Comparison of ENCODE assay signal across 10 mouse cellular contexts in genomic region chr5:106200631-106201030, GRCm38 (mm10).
DNase-seq lines count a peak whose midpoint lies in the region; ATAC-seq and TF ChIP-seq lines count a peak whose summit lies in the region.
"Had no signal": no experiment of that assay in that cellular context is flagged by ENCODE, and none has a peak within 500 bp of the region (broad histone marks: within the 10 kb centered on the region; RNA-seq: fewer than 3 reads in every experiment).

No protein-coding gene starts in this region.

- H3K36me3 ChIP-seq in stomach, embryonic 14.5 days (ENCODE audit: control insufficient read depth, insufficient read depth, low read length), result no peaks in the 10 kb centered on the region
- no peaks in the 10 kb centered on the region for H3K36me3 ChIP-seq in stomach, postnatal 0 days (ENCODE audit: control insufficient read depth, insufficient read depth, low read length)
- H3K36me3 ChIP-seq in limb, embryonic 13.5 days, result no peaks in the 10 kb centered on the region
- H3K36me3 ChIP-seq: heart, embryonic 13.5 days had no signal

- H3K9ac ChIP-seq in stomach, embryonic 14.5 days (replicated peaks; ENCODE audit: low read depth, low read length), result no peak overlapping the region
- no peak overlapping the region for H3K9ac ChIP-seq in stomach, postnatal 0 days (ENCODE audit: low read length)
- no peak overlapping the region for H3K9ac ChIP-seq in limb, embryonic 13.5 days
- H3K9ac ChIP-seq: heart, embryonic 13.5 days had no signal

- no peak overlapping the region for H3K4me3 ChIP-seq in stomach, embryonic 14.5 days (ENCODE audit: low read depth, low read length)
- no peak overlapping the region for H3K4me3 ChIP-seq in stomach, postnatal 0 days (ENCODE audit: low read depth, low read length)
- peak overlapping the region; percentile 26 for H3K4me3 ChIP-seq in limb, embryonic 13.5 days
- H3K4me3 ChIP-seq: erythroblast, embryonic 14.5 days; heart, embryonic 13.5 days had no signal

- no peaks in the 10 kb centered on the region for H3K27me3 ChIP-seq in stomach, embryonic 14.5 days (ENCODE audit: control insufficient read depth, insufficient read depth, low read length)
- no peaks in the 10 kb centered on the region for H3K27me3 ChIP-seq in stomach, postnatal 0 days (ENCODE audit: control insufficient read depth, insufficient read depth, low read length)
- 0 out of 2 replicates have a peak, but pooled peaks cover 4% of the 10 kb centered on the region for H3K27me3 ChIP-seq in limb, embryonic 13.5 days
- H3K27me3 ChIP-seq: heart, embryonic 13.5 days had no signal

- H3K4me1 ChIP-seq in stomach, embryonic 14.5 days (ENCODE audit: control insufficient read depth, insufficient read depth, low read length), result no peaks in the 10 kb centered on the region
- H3K4me1 ChIP-seq in stomach, postnatal 0 days (replicated peaks; ENCODE audit: control insufficient read depth, insufficient read depth), result no peaks in the 10 kb centered on the region
- peaks cover 15% of the 10 kb centered on the region for H3K4me1 ChIP-seq in limb, embryonic 13.5 days
- H3K4me1 ChIP-seq: heart, embryonic 13.5 days had no signal

- no peaks in the 10 kb centered on the region for H3K9me3 ChIP-seq in stomach, embryonic 14.5 days (ENCODE audit: control insufficient read depth, low read depth, low read length)
- no peaks in the 10 kb centered on the region for H3K9me3 ChIP-seq in stomach, postnatal 0 days (ENCODE audit: control insufficient read depth, low read length)
- H3K9me3 ChIP-seq in limb, embryonic 13.5 days, result no peaks in the 10 kb centered on the region
- H3K9me3 ChIP-seq: heart, embryonic 13.5 days had no signal

- peak overlapping the region; percentile 6; the same call in 1 of the 2 replicates for H3K4me2 ChIP-seq in stomach, embryonic 14.5 days (replicated peaks; ENCODE audit: low read depth, low read length)
- H3K4me2 ChIP-seq in stomach, postnatal 0 days (replicated peaks; ENCODE audit: low read depth), result no peak overlapping the region
- peak overlapping the region; percentile 60 for H3K4me2 ChIP-seq in limb, embryonic 13.5 days (replicated peaks)
- H3K4me2 ChIP-seq: heart, embryonic 13.5 days had no signal

- H3K27ac ChIP-seq in stomach, embryonic 14.5 days (ENCODE audit: low read length), result no peak overlapping the region
- no peak overlapping the region for H3K27ac ChIP-seq in stomach, postnatal 0 days (replicated peaks)
- H3K27ac ChIP-seq in limb, embryonic 13.5 days, result no peak overlapping the region
- H3K27ac ChIP-seq: heart, embryonic 13.5 days had no signal

- no peak for ATAC-seq in stomach, embryonic 14.5 days (ENCODE audit: insufficient number of reproducible peaks, insufficient read depth, low FRiP score, low read depth)
- ATAC-seq in stomach, postnatal 0 days (ENCODE audit: low FRiP score, low TSS enrichment), result no peak
- no peak for ATAC-seq in limb, embryonic 13.5 days (ENCODE audit: low FRiP score, low read depth)

- TF ChIP-seq EP300 in stomach, postnatal 0 days (optimal IDR thresholded peaks at IDR 0.05), result no peak

- 43% methylated on average over 16 of the region's 16 CpGs for whole genome bisulfite sequencing in stomach, embryonic 14.5 days
- WGBS in stomach, postnatal 0 days, result 51% methylated on average over 16 of the region's 16 CpGs
- WGBS in limb, embryonic 13.5 days, result 44% methylated on average over 16 of the region's 16 CpGs

- no peak for DNase-seq in stomach, postnatal 0 days (ENCODE audit: low spot score)
- peak; percentile 32 to 61 for DNase-seq in layer of hippocampus, adult 18-20 months (ENCODE audit: low spot score in 2 of 2)
- DNase-seq in gastrocnemius, postnatal 25 days, result no peak
- DNase-seq in ovary, postnatal 36 days (ENCODE audit: low spot score), result no peak
- no peak for DNase-seq in cerebellum, adult 18-20 months
- DNase-seq: lung, postnatal 36 days had no signal

- TF ChIP-seq CTCF in stomach, postnatal 0 days (IDR thresholded peaks at IDR 0.05; ENCODE audit: low read depth), result no peak

Comparison
In these comparisons a context has a peak if more than half of its experiments do, and no peak if none do; other contexts are left out.
1. DNase-seq: peak in layer of hippocampus, adult 18-20 months (2 of 2); none in stomach, postnatal 0 days (single experiment), gastrocnemius, postnatal 25 days (single experiment), ovary, postnatal 36 days (single experiment) and cerebellum, adult 18-20 months (0 of 2).